Mouse (Mus musculus): ENCODE data around the gene Nr2f6. TPM values are rescaled to one million over a fixed set of nuclear protein-coding genes. Genes with fewer than 3 reads are reported as not detected.

Gene Nr2f6
- polyA plus RNA-seq (2012; rRNA removed), result 20.8 and 23.4 TPM in 2 replicates
- 19.1 and 22.4 TPM in 2 replicates for polyA plus RNA-seq (2014; fragmentation: Nextera tagmentation; extraction: Ambion mirVana)

GRCm38 (mm10) chr8:71381421-71381970 lies at the start of gene Nr2f6:
Nr2f6 (minus strand) TSS chr8:71381960.
- peak within 1 kb of the TSS; percentile 49 to 57 for H3K4me3 ChIP-seq (ENCODE audit: insufficient read depth in 1 of 2, low read depth in 2 of 2, low read length in 2 of 2)
- peak within 1 kb of the TSS; percentile 58 for H3K9ac ChIP-seq (replicated peaks)
- H3K9me3 ChIP-seq (ENCODE audit: control insufficient read depth, low read length), result no peaks in the 10 kb centered on the region
- DNase-seq (ENCODE audit: low read depth in 3 of 3, low spot score in 3 of 3), result no peak
- peaks cover 0 to 1% of the 10 kb centered on the region in 2 experiments; a peak in 1 of 4 replicates for H3K4me1 ChIP-seq (replicated peaks; ENCODE audit: control insufficient read depth in 2 of 2, insufficient read depth in 2 of 2, low read length in 1 of 2)
- TF ChIP-seq CTCF (IDR thresholded peaks at IDR 0.05; ENCODE audit: low read depth) (no peak), EP300 (IDR thresholded peaks at IDR 0.05; ENCODE audit: low read depth) (no peak)
- ATAC-seq (ENCODE audit: insufficient read depth), result no peak
- H3K4me2 ChIP-seq (ENCODE audit: low read depth), result peak within 1 kb of the TSS; percentile 60
- peaks cover 32% of the 10 kb centered on the region for H3K27me3 ChIP-seq (ENCODE audit: control insufficient read depth, insufficient read depth, low read length)
- under 1% methylated on average over 69 of the region's 89 CpGs for WGBS (ENCODE audit: insufficient replicate concordance)
- no peaks in the 10 kb centered on the region for H3K36me3 ChIP-seq (replicated peaks; ENCODE audit: control insufficient read depth, insufficient read depth, low read depth)
- H3K27ac ChIP-seq, result peak within 1 kb of the TSS; percentile 35

- Histone ChIP-seq H3K9ac (replicated peaks) (no peak overlapping the region), H3K27ac (no peak overlapping the region), H3K4me1 (replicated peaks; ENCODE audit: control insufficient read depth in 2 of 2, insufficient read depth in 2 of 2, low read length in 1 of 2) (no peaks in the 10 kb centered on the region), H3K4me3 (ENCODE audit: insufficient read depth in 1 of 2, low read depth in 2 of 2, low read length in 2 of 2) (no peak overlapping the region), H3K36me3 (replicated peaks; ENCODE audit: control insufficient read depth, insufficient read depth, low read depth) (no peaks in the 10 kb centered on the region), H3K27me3 (ENCODE audit: control insufficient read depth, insufficient read depth, low read length) (no peaks in the 10 kb centered on the region), H3K9me3 (ENCODE audit: control insufficient read depth, low read length) (no peaks in the 10 kb centered on the region), H3K4me2 (ENCODE audit: low read depth) (no peak overlapping the region)
- DNase-seq (ENCODE audit: low read depth in 3 of 3, low spot score in 3 of 3) (no peak), ATAC-seq (ENCODE audit: insufficient read depth) (no peak)
- TF ChIP-seq EP300 (IDR thresholded peaks at IDR 0.05; ENCODE audit: low read depth) (no peak), CTCF (IDR thresholded peaks at IDR 0.05; ENCODE audit: low read depth) (no peak)
Observed at GRCm38 (mm10) chr8:71422121-71422520, 40.4 kb upstream of the Nr2f6 start.

GRCm38 (mm10) chr8:71411535-71412273 lies 29.9 kb upstream of the Nr2f6 start:
- TF ChIP-seq EP300 (IDR thresholded peaks at IDR 0.05; ENCODE audit: low read depth) (no peak), CTCF (IDR thresholded peaks at IDR 0.05; ENCODE audit: low read depth) (no peak)
- peaks cover 29% of the 10 kb centered on the region for H3K36me3 ChIP-seq (replicated peaks; ENCODE audit: control insufficient read depth, insufficient read depth, low read depth)
- no peak overlapping the region for H3K27ac ChIP-seq
- no peak overlapping the region for H3K9ac ChIP-seq (replicated peaks)
- peaks cover 0 to 6% of the 10 kb centered on the region in 2 experiments; a peak in 2 of 4 replicates for H3K4me1 ChIP-seq (replicated peaks; ENCODE audit: control insufficient read depth in 2 of 2, insufficient read depth in 2 of 2, low read length in 1 of 2)
- 36% methylated on average over 11 of the region's 11 CpGs for WGBS (ENCODE audit: insufficient replicate concordance)
- ATAC-seq (ENCODE audit: insufficient read depth) (0 out of 2 replicates have a peak, but pooled peaks have one; percentile 10), DNase-seq (ENCODE audit: low read depth in 3 of 3, low spot score in 3 of 3) (no peak)
- H3K4me3 ChIP-seq (ENCODE audit: insufficient read depth in 1 of 2, low read depth in 2 of 2, low read length in 2 of 2), result no peak overlapping the region
- H3K9me3 ChIP-seq (ENCODE audit: control insufficient read depth, low read length), result no peaks in the 10 kb centered on the region
- no peaks in the 10 kb centered on the region for H3K27me3 ChIP-seq (ENCODE audit: control insufficient read depth, insufficient read depth, low read length)
- no peak overlapping the region for H3K4me2 ChIP-seq (ENCODE audit: low read depth)

- ATAC-seq (ENCODE audit: insufficient read depth) (no peak), DNase-seq (ENCODE audit: low read depth in 3 of 3, low spot score in 3 of 3) (no peak)
- Histone ChIP-seq H3K9me3 (ENCODE audit: control insufficient read depth, low read length) (no peaks in the 10 kb centered on the region), H3K27me3 (ENCODE audit: control insufficient read depth, insufficient read depth, low read length) (no peaks in the 10 kb centered on the region), H3K4me1 (replicated peaks; ENCODE audit: control insufficient read depth in 2 of 2, insufficient read depth in 2 of 2, low read length in 1 of 2) (peaks cover 8 to 15% of the 10 kb centered on the region in 2 experiments), H3K27ac (no peak overlapping the region), H3K36me3 (replicated peaks; ENCODE audit: control insufficient read depth, insufficient read depth, low read depth) (peaks cover 29% of the 10 kb centered on the region), H3K4me3 (ENCODE audit: insufficient read depth in 1 of 2, low read depth in 2 of 2, low read length in 2 of 2) (no peak overlapping the region), H3K9ac (replicated peaks) (no peak overlapping the region), H3K4me2 (ENCODE audit: low read depth) (no peak overlapping the region)
- no peak for TF ChIP-seq EP300 (IDR thresholded peaks at IDR 0.05; ENCODE audit: low read depth)
- 91% methylated on average over 4 of the region's 4 CpGs for WGBS (ENCODE audit: insufficient replicate concordance)
Observed at GRCm38 (mm10) chr8:71408231-71408630, 26.5 kb upstream of the Nr2f6 start.

GRCm38 (mm10) chr8:71407441-71407840 lies 25.7 kb upstream of the Nr2f6 start:
- no peaks in the 10 kb centered on the region for H3K9me3 ChIP-seq (ENCODE audit: control insufficient read depth, low read length)
- peak overlapping the region; percentile 93; the same call in 1 of the 2 replicates for H3K9ac ChIP-seq (replicated peaks)
- peaks cover 8 to 15% of the 10 kb centered on the region in 2 experiments for H3K4me1 ChIP-seq (replicated peaks; ENCODE audit: control insufficient read depth in 2 of 2, insufficient read depth in 2 of 2, low read length in 1 of 2)
- no peaks in the 10 kb centered on the region for H3K27me3 ChIP-seq (ENCODE audit: control insufficient read depth, insufficient read depth, low read length)
- H3K36me3 ChIP-seq (replicated peaks; ENCODE audit: control insufficient read depth, insufficient read depth, low read depth), result peaks cover 29% of the 10 kb centered on the region
- H3K4me3 ChIP-seq (ENCODE audit: insufficient read depth in 1 of 2, low read depth in 2 of 2, low read length in 2 of 2), result peak overlapping the region in 1 of 2 experiments; percentile 94; a peak in 2 of 4 replicates
- TF ChIP-seq CTCF (IDR thresholded peaks at IDR 0.05; ENCODE audit: low read depth), result no peak
- no peak for TF ChIP-seq EP300 (IDR thresholded peaks at IDR 0.05; ENCODE audit: low read depth)
- 85% methylated on average over 14 of the region's 14 CpGs for WGBS (ENCODE audit: insufficient replicate concordance)
- no peak overlapping the region for H3K27ac ChIP-seq
- no peak for DNase-seq (ENCODE audit: low read depth in 3 of 3, low spot score in 3 of 3)
- peak overlapping the region; percentile 70 for H3K4me2 ChIP-seq (ENCODE audit: low read depth)
- no peak for ATAC-seq (ENCODE audit: insufficient read depth)
